Mouse (Mus musculus) embryo, embryonic 11 days (tissue): Measurements from ENCODE around the gene Elf5.

Experiments used
- DNase-seq: peaks from one replicate; pipeline ENCODE4 v3.0.0-alpha.2; 2015

The Elf5 gene

GRCm38 (mm10) chr2:103436534-103436933 lies 25.0 kb downstream of the Elf5 start:
- DNase-seq: no peak

DNA sequence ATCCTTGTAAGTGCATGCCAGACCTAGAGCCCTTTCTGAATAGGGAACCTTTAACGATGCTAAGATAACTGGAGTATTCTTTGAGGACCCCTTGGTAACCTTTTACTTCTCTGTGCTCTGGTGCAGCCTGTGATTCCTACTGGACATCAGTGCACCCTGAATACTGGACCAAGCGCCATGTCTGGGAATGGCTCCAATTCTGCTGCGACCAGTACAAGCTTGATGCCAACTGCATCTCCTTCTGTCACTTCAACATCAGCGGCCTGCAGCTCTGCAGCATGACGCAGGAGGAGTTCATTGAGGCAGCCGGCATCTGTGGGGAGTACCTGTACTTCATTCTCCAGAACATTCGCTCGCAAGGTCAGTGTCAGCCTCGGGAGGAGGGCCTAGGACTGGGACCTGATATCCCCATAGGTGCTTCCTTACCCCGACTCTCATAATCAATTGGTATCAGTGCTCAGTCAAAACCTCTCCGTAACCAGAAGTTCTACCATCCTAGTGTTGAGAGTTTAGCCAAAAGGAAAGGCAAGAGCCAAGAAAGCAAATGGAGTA lies 27.7 kb downstream of the Elf5 start:
- no peak for DNase-seq

GRCm38 (mm10) chr2:103439710-103440109 lies 28.2 kb downstream of the Elf5 start:
- DNase-seq: peak; percentile 94

- peak; percentile 63 for DNase-seq
Observed at GRCm38 (mm10) chr2:103445776-103446175, 34.3 kb downstream of the Elf5 start.

DNA sequence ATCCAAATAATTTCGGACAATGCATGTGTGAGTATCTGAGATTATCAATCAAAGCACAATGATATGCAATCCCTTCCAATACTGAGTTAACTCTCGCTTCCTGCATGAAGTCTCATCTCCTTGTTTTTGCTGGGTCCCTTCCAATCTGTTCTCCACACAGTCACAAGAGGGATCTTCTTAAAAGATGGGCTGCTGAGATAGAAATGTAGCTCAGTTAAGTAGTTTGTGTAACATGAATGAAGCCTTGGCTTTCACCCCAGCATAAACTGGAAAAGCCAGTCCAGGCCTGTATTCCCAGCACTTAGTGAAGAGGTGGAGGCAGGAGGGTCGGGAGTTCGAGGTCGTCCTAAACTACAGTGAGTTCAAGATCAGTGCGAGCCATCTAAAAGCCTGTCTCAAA lies 34.8 kb downstream of the Elf5 start:
- no peak for DNase-seq

DNA sequence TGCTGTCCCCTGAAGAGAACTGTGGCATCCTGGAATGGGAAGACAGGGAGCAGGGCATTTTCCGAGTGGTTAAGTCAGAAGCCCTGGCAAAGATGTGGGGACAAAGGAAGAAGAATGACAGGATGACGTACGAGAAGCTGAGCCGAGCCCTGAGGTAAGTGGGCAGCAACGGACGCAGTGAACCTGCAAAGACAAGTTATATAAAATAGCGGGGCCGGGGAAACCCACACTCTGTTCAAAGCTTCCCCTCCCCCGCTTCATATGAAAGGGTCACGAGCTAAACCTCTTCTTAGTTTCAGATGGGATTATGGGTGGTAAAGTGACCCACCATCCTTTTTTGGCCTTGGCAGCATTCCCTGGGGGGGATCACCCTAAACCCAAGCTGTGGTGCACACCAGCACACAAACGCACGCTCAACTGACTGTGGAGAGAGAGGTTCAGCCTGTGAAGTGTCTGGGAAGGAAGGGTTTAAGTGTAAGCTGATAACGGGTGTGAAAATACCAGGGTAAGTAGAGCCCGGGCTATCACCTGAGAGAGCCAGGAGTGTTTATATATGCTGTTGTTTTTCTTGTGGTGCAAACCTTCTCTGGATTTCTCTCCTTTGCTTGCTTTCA lies 37.6 kb downstream of the Elf5 start:
- DNase-seq: peak; percentile 25

DNA sequence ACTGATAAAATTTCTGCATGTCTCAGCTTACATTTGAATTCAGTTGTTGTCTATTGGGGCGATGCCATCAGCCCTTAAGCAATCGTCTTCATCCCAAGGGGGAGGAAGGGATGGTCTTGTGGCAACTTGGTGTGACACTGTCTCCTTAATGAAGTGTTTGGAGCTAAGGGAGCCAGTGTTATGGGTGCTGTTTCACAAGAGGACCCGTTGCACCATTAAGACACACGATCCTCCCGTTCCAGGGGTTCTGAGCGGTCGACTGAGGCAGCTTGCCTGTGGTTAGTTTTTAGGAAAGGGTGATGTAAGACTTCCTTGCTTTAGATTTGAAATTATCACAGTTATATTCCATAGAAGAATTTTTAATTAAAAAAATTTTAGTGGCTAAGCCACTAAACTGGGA lies 38.3 kb downstream of the Elf5 start:
- DNase-seq: no peak

DNA sequence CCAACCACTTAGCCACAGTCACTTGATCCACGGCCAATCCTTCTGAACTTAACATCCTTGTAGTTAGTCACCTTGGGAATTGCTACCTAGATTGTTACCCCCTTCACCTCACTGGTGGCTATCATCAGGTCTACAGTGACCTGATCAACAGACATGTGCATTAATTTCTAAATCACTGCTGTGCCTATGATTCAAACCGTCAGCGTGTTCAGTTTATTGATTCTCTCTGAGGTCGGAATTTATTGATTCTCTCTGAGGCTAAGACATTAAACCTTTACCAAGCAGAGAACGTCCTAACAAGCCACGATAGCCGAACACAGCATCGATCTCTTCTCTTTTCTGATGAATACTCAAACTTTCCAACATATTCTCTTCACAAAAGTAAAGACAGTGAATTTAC lies 38.8 kb downstream of the Elf5 start:
- no peak for DNase-seq

DNA sequence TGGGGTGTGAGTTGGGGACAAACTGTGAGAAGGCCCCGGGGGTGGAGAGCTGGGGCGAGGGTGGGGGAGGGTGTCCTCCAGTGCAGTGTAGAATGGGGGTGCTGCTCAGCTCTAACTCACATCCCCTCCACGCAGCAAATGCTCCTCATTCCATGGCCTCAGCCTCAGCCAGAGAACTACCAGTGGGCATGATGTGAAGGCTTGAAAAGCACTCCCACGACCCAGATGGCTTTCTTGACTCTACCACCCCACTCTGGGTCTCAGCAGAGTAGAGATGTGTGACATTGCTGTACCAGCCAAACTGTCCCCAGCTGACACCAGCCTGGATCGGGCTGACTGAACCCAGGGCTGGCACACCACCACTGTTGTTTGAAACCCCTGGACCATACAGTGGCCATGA lies 41.1 kb downstream of the Elf5 start:
- no peak for DNase-seq

- DNase-seq: no peak
Observed at GRCm38 (mm10) chr2:103455748-103456147, 44.3 kb downstream of the Elf5 start.

DNA sequence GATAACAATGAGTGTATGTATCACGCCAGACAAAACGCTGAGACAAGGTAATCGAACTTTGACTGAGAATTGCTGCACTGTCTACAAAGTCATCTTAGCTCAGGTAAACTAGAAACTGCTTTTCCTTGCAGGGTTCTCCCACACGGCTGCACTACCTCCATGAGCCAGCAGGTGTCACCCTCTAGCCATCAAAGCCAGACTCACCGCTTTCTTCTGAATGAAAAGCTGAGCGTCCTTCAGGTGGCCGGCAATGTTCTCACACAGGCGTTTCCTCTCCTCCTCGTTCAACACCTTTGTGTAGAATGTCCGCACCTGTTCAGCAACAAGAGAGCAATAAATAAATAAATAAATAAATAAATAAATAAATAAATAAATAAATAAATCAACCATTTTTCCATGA lies 45.2 kb downstream of the Elf5 start:
- DNase-seq: peak; percentile 81

DNA sequence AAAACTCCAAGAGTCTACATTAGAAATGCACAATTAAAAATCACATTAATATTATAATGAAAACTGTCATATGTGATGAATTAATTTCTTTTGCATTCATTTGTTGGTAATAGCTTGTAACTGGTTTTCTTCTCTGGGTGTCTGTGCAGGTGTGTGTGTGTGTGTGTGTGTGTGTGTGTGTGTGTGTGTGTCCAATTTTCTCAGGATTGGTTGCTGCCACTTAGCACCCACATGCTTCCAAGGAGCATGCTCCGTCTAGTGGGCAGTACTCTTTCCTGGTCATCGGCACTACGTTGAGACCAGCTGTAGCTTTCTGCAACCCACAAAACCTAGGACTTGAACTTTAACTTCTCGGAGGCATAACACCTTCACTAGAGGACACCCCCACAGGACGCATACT lies 45.6 kb downstream of the Elf5 start:
- no peak for DNase-seq

- no peak for DNase-seq
Observed at GRCm38 (mm10) chr2:103457628-103458027, 46.1 kb downstream of the Elf5 start.

- DNase-seq: no peak
Observed at GRCm38 (mm10) chr2:103459069-103459468, 47.6 kb downstream of the Elf5 start.

- peak; percentile 17 for DNase-seq
Observed at GRCm38 (mm10) chr2:103461210-103461609, 49.7 kb downstream of the Elf5 start.

- peak; percentile 67 for DNase-seq
Observed at GRCm38 (mm10) chr2:103461743-103462142, 50.3 kb downstream of the Elf5 start.

- DNase-seq: no peak
Observed at GRCm38 (mm10) chr2:103462746-103463145, 51.3 kb downstream of the Elf5 start.

GRCm38 (mm10) chr2:103464524-103464923 lies 53.0 kb downstream of the Elf5 start:
- no peak for DNase-seq

DNA sequence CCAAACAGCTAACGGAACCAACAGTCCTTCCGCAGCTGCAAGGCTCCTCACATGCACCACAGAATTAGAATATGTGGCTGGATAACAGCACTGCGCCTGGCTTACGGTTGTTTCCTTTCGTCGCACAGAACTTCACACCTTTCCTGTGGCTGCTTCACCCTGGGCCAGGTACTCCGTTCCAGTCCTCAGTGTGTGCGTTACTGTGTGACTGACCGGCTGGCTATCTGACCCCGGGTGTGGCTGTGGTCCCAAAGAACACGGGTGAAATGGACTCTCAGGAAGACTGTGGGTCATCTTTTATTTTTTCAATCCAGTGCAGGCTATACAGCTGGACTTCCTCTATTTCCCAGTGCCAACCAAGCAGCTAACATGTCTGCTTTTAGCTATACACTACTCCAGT lies 53.9 kb downstream of the Elf5 start:
- DNase-seq: no peak

DNA sequence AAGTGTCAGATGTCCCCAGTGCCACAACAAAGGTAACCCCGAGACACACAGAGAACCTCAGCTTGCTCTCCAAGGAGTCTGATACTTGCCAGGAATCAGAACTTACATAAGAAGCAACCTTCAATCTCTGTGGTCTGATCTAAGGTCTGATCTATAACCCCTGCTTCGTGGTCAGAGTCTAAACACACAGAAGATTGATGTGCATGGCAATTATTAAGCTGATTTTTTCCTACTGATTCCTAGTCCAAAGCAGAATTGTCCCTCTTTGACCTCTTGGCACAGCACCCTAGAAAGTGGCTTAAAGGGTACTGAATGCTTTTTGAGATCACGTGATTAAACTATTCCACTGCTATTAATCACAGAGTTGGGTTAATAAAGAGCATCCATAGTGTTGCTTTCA lies 54.8 kb downstream of the Elf5 start:
- no peak for DNase-seq

GRCm38 (mm10) chr2:103466984-103467588 lies 55.6 kb downstream of the Elf5 start:
- DNase-seq: no peak

- DNase-seq: no peak
Observed at GRCm38 (mm10) chr2:103473362-103473761, 61.9 kb downstream of the Elf5 start.

- no peak for DNase-seq
Observed at GRCm38 (mm10) chr2:103476180-103476579, 64.7 kb downstream of the Elf5 start.

DNA sequence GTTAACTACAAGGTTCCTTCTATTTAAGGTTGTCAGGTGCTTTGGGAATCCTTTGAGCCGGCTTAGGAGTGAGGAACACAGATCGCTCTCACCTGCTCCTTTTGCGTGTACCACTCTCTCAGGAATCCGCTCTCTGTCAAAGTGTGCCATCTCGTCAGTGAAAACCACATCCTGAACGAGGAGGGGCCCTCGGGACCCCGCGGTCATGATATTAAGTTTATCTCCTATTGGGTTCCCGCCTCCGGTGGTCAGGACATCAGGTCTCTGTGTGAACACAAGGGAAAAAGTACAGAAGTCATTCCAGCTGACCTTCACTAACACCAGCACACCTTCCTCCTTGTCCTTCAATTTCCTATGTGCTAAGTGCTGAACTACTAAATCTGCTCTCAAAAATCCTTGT lies 65.2 kb downstream of the Elf5 start:
- DNase-seq: no peak

- no peak for DNase-seq
Observed at GRCm38 (mm10) chr2:103477456-103477855, 66.0 kb downstream of the Elf5 start.
